Mouse (Mus musculus) midbrain, embryonic 14.5 days (tissue): ENCODE results near the gene Grasp. TPM values are rescaled to one million over a fixed set of nuclear protein-coding genes. Genes with fewer than 3 reads are reported as not detected.

Experiments used
- ATAC-seq: fragments of 200-750 bp; cut with Nextera tagmentation; 2 replicates; pipeline ENCODE4 v1.8.0; 2017; ENCODE audit warnings: moderate number of reproducible peaks, moderate library complexity; ENCODE audit not compliant: low FRiP score, low TSS enrichment
- DNase-seq: peaks from one replicate; pipeline ENCODE4 v3.0.0-alpha.2; 2015
- H3K27ac ChIP-seq: fragments of 300-500 bp; sonication (generic); replicated peaks from 2 replicates; pipeline ENCODE4 v1.5.1; 2014; ENCODE audit warnings: mild to moderate bottlenecking, low read depth, low read length, moderate library complexity
- H3K27me3 ChIP-seq: fragments of 300-500 bp; sonication (generic); 2 replicates; pipeline ENCODE4 v1.6.1; 2014; ENCODE audit warnings: low read length, control low read depth, mixed read lengths; ENCODE audit not compliant: control insufficient read depth, insufficient read depth
- H3K36me3 ChIP-seq: fragments of 300-500 bp; sonication (generic); 2 replicates; pipeline ENCODE4 v1.6.1; 2014; ENCODE audit warnings: low read length, control low read depth; ENCODE audit not compliant: control insufficient read depth, insufficient read depth
- H3K4me1 ChIP-seq: fragments of 300-500 bp; sonication (generic); 2 replicates; pipeline ENCODE4 v1.6.1; 2014; ENCODE audit warnings: mild to moderate bottlenecking, antibody characterized with exemption, low read length, control low read depth; ENCODE audit not compliant: control insufficient read depth, insufficient read depth
- H3K4me2 ChIP-seq: fragments of 300-500 bp; sonication (generic); 2 replicates; pipeline ENCODE4 v1.6.1; 2014; ENCODE audit warnings: mild to moderate bottlenecking, low read length, moderate library complexity
- H3K4me3 ChIP-seq: fragments of 300-500 bp; sonication (generic); replicated peaks from 2 replicates; pipeline ENCODE4 v1.5.1; 2014; ENCODE audit warnings: low read depth, low read length
- H3K9ac ChIP-seq: fragments of 300-500 bp; sonication (generic); replicated peaks from 2 replicates; pipeline ENCODE4 v1.6.1; 2014; ENCODE audit warnings: mild to moderate bottlenecking, low read length, moderate library complexity
- H3K9me3 ChIP-seq: fragments of 300-500 bp; sonication (generic); 2 replicates; pipeline ENCODE4 v1.6.1; 2016; ENCODE audit warnings: low read length, control low read depth, mixed read lengths; ENCODE audit not compliant: control insufficient read depth
- WGBS: fragments of 180-500 bp; shearing (Covaris S2); extraction: QIAGEN DNeasy Blood & Tissue Kit; methylation state at CpG from one replicate; pipeline ENCODE4 v1.1.7; 2014; 5-methylcytosine and 5-hydroxymethylcytosine counted together
- polyA plus RNA-seq: library from polyadenylated mRNA; unstranded; fragments of >200 nt; fragmentation: Nextera tagmentation; extraction: Ambion mirVana; gene quantifications from 2 replicates; pipeline ENCODE4 v1.2.1, GENCODE M21; 2014

Grasp gene
- polyA plus RNA-seq, 1 experiment from 2014 or later: 0.97 TPM

GRCm38 (mm10) chr15:101260874-101261622, 37.1 kb downstream of the Grasp start:
- no peak overlapping the region for H3K27ac ChIP-seq
- WGBS: 77% methylated on average over 13 of the region's 13 CpGs
- H3K4me3 ChIP-seq: no peak overlapping the region
- H3K36me3 ChIP-seq: no peaks in the 10 kb centered on the region
- ATAC-seq: no peak
- H3K27me3 ChIP-seq: peaks cover 8% of the 10 kb centered on the region
- peaks cover 3% of the 10 kb centered on the region; the same call in 1 of the 2 replicates for H3K4me1 ChIP-seq
- no peak overlapping the region for H3K4me2 ChIP-seq
- DNase-seq: no peak
- H3K9me3 ChIP-seq: no peaks in the 10 kb centered on the region
- H3K9ac ChIP-seq: no peak overlapping the region

- no peak for ATAC-seq
- no peaks in the 10 kb centered on the region for H3K9me3 ChIP-seq
- no peaks in the 10 kb centered on the region for H3K36me3 ChIP-seq
- peaks cover 9% of the 10 kb centered on the region; the same call in 1 of the 2 replicates for H3K4me1 ChIP-seq
- no peak overlapping the region for H3K9ac ChIP-seq
- no peak for DNase-seq
- H3K4me2 ChIP-seq: no peak overlapping the region
- 81% methylated on average over 5 of the region's 5 CpGs for WGBS
- H3K4me3 ChIP-seq: no peak overlapping the region
- peaks cover 23% of the 10 kb centered on the region for H3K27me3 ChIP-seq
- no peak overlapping the region for H3K27ac ChIP-seq
These were observed 38.5 kb downstream of the Grasp start for GRCm38 (mm10) chr15:101262502-101262901.

GRCm38 (mm10) chr15:101266132-101266963, 42.4 kb downstream of the Grasp start:
- WGBS: under 1% methylated on average over 54 of the region's 57 CpGs
- DNase-seq (peak; percentile 80), ATAC-seq (peak; percentile 59; the same call in 1 of the 2 replicates)
- Histone ChIP-seq H3K4me3 (peak overlapping the region; percentile 43), H3K27ac (no peak overlapping the region), H3K4me2 (peak overlapping the region; percentile 77), H3K36me3 (peaks cover 7% of the 10 kb centered on the region; the same call in 1 of the 2 replicates), H3K27me3 (peaks cover 28% of the 10 kb centered on the region), H3K4me1 (peaks cover 9% of the 10 kb centered on the region; the same call in 1 of the 2 replicates), H3K9ac (peak overlapping the region; percentile 54; the same call in 1 of the 2 replicates), H3K9me3 (no peaks in the 10 kb centered on the region)

- no peaks in the 10 kb centered on the region for H3K9me3 ChIP-seq
- peak overlapping the region; percentile 54; the same call in 1 of the 2 replicates for H3K9ac ChIP-seq
- no peak overlapping the region for H3K27ac ChIP-seq
- 6% methylated on average over 25 of the region's 25 CpGs for WGBS
- H3K4me3 ChIP-seq: peak overlapping the region; percentile 43
- H3K4me2 ChIP-seq: peak overlapping the region; percentile 77
- H3K27me3 ChIP-seq: peaks cover 28% of the 10 kb centered on the region
- ATAC-seq (no peak), DNase-seq (no peak)
- H3K4me1 ChIP-seq: peaks cover 9% of the 10 kb centered on the region; the same call in 1 of the 2 replicates
- H3K36me3 ChIP-seq: peaks cover 12% of the 10 kb centered on the region; the same call in 1 of the 2 replicates
These were observed 43.4 kb downstream of the Grasp start for GRCm38 (mm10) chr15:101267053-101268032.

GRCm38 (mm10) chr15:101270101-101270820, 46.3 kb downstream of the Grasp start:
- no peak for ATAC-seq
- Histone ChIP-seq H3K9me3 (no peaks in the 10 kb centered on the region), H3K4me1 (peaks cover 9% of the 10 kb centered on the region; the same call in 1 of the 2 replicates), H3K27ac (no peak overlapping the region), H3K27me3 (peaks cover 28% of the 10 kb centered on the region), H3K4me3 (no peak overlapping the region), H3K36me3 (peaks cover 25% of the 10 kb centered on the region; the same call in 1 of the 2 replicates), H3K4me2 (no peak overlapping the region), H3K9ac (no peak overlapping the region)
- DNase-seq: no peak
- WGBS: 92% methylated on average over 29 of the region's 29 CpGs

GRCm38 (mm10) chr15:101271107-101271506, 47.1 kb downstream of the Grasp start:
- Histone ChIP-seq H3K9me3 (no peaks in the 10 kb centered on the region), H3K27ac (no peak overlapping the region), H3K9ac (no peak overlapping the region), H3K4me1 (peaks cover 5% of the 10 kb centered on the region; the same call in 1 of the 2 replicates), H3K27me3 (peaks cover 19% of the 10 kb centered on the region), H3K4me3 (no peak overlapping the region), H3K4me2 (no peak overlapping the region), H3K36me3 (peaks cover 25% of the 10 kb centered on the region; the same call in 1 of the 2 replicates)
- no peak for DNase-seq
- 85% methylated on average over 3 of the region's 3 CpGs for WGBS
- ATAC-seq: no peak

- Histone ChIP-seq H3K4me3 (no peak overlapping the region), H3K9ac (no peak overlapping the region), H3K27ac (no peak overlapping the region), H3K36me3 (peaks cover 25% of the 10 kb centered on the region; the same call in 1 of the 2 replicates), H3K27me3 (peaks cover 15% of the 10 kb centered on the region), H3K4me2 (no peak overlapping the region), H3K4me1 (0 out of 2 replicates have a peak, but pooled peaks cover 3% of the 10 kb centered on the region), H3K9me3 (no peaks in the 10 kb centered on the region)
- ATAC-seq (no peak), DNase-seq (no peak)
- WGBS: 89% methylated on average over 15 of the region's 15 CpGs
These were observed 47.5 kb downstream of the Grasp start for GRCm38 (mm10) chr15:101271513-101271912.
